Mouse (Mus musculus): Measurements from ENCODE around the gene Kcna5.

The Kcna5 gene

DNA sequence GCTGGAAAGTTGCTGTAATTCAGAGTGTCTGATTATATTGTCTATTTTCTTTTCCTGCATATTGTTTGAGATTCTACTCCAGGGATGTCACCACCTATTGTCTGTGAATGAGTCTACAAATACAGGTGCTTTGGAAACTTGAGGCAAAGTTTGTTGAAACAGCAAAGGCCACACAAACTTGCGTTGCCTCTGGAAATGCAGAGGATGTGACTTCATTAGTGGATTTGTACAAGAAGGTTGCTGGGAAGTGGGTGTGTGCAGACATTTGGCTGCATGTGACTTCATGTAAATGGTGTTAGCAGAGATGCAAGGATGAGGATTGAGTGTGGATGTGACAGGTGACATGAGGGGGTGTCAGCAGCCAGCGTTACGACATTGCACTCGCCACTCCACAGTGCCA is 1.7 kb upstream of the Kcna5 start:
- no peak for DNase-seq (ENCODE audit: low spot score)

- no peak for DNase-seq (ENCODE audit: low spot score)
Measured at GRCm38 (mm10) chr6:126535911-126536270, 679 bp upstream of the Kcna5 start.

DNA sequence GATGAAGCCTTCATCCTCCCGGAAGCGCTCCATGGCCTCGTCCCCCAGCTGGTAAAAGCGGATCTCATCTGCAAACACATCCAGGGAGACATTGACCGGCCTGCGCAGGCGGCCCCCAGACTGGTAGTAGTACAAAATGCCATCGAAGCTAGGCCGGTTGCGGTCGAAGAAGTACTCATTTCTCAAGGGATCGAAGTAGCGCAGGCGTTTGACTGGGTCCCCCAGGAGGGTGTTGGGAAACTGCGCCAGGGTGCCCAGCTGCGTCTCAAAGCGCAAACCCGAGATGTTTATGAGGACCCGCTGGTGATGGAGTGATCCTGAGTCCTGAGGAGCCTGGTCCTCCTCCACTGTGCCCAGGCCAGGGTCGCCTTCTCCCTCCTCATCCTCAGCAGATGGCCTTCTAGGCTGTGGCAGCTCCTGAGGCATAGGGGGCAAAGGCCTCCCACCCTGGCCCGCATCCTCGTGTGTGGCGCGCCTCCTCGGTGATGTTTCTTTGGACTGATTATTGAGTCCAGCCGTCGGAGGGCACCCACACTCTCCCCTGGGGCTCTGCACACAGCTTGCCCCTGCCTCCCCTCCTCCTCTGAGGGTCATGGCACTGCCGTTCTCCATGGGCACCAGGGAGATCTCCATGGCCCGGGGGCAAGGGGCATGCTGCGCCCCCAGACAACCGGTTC is 543 bp downstream of the Kcna5 start:
- no peak for DNase-seq (ENCODE audit: low spot score)

- DNase-seq (ENCODE audit: low spot score): no peak
Measured at GRCm38 (mm10) chr6:126531306-126531705, 3.9 kb downstream of the Kcna5 start.

GRCm38 (mm10) chr6:126530019-126530418 is 5.2 kb downstream of the Kcna5 start:
- no peak for DNase-seq (ENCODE audit: low spot score)

- DNase-seq (ENCODE audit: low spot score): no peak
Measured at GRCm38 (mm10) chr6:126514720-126515119, 20.5 kb downstream of the Kcna5 start.

DNA sequence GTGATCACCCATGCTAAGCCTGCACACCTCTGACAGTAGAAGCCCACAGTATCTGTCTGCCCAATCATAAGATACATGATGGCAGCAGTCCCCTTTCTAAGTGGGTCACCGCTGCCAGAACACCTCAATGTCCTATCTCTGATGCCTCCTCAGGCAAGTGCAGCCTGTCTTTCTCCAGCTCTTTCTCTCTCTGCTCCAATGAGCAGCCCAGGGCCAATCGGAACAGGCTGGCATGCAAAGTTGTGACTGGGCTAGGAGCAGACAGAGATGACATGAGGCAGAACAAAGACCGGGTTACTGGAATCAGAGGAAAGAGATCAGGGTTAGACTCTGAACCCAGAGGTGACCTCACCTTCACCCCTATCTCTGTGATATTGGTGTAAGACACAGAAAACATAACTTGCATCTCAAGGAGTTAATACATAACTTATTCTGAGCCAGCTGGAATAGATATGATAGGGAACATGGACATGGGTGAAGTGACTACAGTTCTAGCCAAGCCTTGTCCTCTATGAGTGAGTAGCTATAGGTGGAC is 21.4 kb downstream of the Kcna5 start:
- DNase-seq (ENCODE audit: low spot score): no peak

DNA sequence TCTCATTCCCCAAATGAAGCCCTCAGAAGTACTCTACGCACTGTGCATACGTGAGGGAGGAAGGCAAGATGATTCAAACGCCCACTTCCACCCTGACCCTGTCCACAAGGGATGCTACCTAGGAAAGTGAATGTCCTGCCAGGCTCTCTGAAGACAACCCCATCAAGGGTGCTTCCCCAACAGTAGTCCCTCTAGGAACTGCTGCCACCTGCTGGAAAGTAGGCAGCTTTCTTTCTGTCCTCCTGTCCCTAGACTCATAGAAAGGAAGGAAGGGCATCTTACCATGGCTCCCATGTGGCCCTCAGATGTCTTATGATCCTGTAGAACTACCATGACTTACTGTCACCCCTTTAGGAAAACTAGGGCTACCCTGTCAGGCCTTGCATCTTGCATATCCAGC is 22.1 kb downstream of the Kcna5 start:
- no peak for DNase-seq (ENCODE audit: low spot score)

- no peak for DNase-seq (ENCODE audit: low spot score)
Measured at GRCm38 (mm10) chr6:126508671-126509070, 26.5 kb downstream of the Kcna5 start.

DNA sequence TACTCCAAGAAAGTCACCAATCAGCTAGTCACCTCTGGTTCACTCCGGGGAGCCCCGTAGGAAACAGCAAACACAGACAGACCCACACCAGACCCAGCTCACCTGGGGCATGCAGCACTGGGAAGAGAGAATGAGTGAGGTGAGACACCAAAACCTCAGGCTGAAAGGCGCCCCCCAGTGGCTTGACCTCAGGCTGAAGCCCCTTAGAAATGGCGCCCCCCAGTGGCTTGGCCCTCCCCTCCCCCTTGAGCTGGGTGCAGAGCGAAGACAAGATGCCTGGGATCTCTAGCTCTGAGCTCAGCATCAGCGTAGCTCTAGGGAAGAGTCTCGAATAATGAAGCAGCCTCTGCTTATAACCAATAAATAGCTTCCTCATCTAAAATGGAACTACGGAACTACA is 31.3 kb downstream of the Kcna5 start:
- DNase-seq (ENCODE audit: low spot score): no peak

GRCm38 (mm10) chr6:126502691-126503301 is 32.4 kb downstream of the Kcna5 start:
- DNase-seq (ENCODE audit: low spot score): no peak

DNA sequence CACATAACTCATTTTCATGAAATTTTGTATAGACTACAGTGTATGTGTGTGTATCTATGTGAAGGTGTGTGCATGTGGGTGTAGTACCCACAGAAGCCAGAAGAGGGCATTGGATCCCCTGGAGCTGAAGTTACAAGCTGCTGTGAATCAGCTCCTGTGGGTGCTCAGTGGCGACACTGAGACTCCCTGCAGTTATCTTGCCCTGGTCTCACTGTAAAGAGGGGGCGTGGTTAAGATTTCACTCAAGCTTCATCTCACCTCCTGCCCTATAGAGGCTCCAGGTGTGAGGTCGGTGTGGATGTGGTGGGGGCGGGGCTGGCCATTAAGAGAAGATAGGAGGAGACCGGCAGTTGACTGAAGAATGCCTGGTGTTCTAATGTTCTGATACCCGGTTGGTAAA is 34.2 kb downstream of the Kcna5 start:
- DNase-seq (ENCODE audit: low spot score): no peak

GRCm38 (mm10) chr6:126500088-126500487 is 35.1 kb downstream of the Kcna5 start:
- peak; percentile 71 for DNase-seq (ENCODE audit: low spot score)

DNA sequence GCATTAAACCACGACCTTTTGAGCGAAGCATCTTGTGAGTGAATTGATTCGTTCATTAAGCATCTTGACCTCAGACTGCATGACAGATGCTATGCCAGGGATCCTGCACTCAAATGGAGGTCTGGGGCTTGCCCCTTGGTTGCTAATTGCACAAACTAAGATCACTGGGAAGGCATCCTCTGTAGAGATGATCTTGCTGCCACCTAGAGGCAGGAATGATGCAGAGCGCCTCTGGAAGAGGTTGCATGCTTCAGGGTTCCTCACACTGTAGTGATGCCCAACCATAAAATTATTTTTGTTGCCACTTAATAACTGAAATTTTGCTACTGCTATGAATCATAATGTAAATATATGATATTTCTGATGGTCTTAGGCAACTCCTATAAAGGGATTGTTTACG is 37.3 kb downstream of the Kcna5 start:
- no peak for DNase-seq (ENCODE audit: low spot score)

- DNase-seq (ENCODE audit: low spot score): no peak
Measured at GRCm38 (mm10) chr6:126497173-126497839, 37.9 kb downstream of the Kcna5 start.

DNA sequence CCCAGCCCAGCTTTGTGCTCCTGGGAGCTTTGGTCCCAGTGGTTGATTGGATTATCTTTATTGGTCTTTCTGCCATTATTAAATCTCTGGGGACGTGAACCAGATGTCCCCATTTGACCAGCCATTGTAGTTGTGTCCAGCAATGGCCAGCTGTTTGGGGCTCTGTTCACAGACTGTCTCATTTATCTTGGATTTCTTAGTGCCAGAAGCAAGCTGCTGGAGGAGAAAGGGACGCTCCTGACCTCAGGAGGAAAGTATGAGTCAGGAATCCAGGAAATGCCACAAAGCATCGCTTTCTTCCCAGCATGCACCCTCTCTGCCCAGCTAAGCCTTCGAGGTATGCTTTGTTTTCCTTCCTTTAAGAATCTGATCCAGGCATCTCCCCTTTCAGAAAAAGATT is 48.1 kb downstream of the Kcna5 start:
- no peak for DNase-seq (ENCODE audit: low spot score)

GRCm38 (mm10) chr6:126484887-126485286 is 50.3 kb downstream of the Kcna5 start:
- DNase-seq (ENCODE audit: low spot score): no peak

DNA sequence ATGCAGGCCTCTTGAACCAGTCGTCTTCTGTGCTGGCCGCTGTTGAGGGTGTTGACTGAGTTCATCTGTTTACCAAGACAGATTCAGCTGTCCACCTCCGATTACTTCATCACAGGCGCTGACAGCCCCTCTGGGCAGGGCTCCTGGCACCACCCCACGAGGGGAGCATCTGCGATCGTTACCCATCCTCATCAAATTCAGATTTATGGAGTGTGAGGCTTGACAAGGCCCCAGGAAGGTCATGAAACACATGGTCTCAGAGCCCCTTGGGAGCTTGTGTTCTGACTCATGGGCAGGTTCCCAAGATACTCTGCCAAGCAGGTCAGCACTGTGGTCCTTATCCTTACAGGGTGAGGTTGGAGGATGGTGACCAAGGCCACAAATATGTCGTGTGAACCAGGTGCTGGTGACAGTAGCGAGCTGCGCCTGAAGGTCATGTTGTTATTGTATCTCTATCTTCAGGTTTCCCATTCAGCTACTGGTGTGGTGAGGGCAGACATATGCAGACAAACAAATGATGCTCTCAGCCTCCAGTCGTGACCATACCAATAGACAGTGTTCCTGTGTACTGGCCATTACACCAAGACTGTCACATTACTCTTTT is 51.8 kb downstream of the Kcna5 start:
- DNase-seq (ENCODE audit: low spot score): no peak
